Mouse (Mus musculus) forebrain, postnatal 0 days (tissue): ENCODE results near the gene Bmf. TPM values are rescaled to one million over a fixed set of nuclear protein-coding genes. Genes with fewer than 3 reads are reported as not detected.

Experiments
- ATAC-seq: fragments of 200-750 bp; cut with Nextera tagmentation; 2 replicates; pipeline ENCODE4 v1.8.0; 2017; ENCODE audit warnings: mild to moderate bottlenecking, moderate library complexity
- DNase-seq: peaks from one replicate; pipeline ENCODE4 v3.0.0-alpha.2; 2015
- H3K27ac ChIP-seq: fragments of 300-500 bp; sonication (generic); 2 replicates; pipeline ENCODE4 v1.5.1; 2014; ENCODE audit warnings: low read depth, mild to moderate bottlenecking, antibody characterized with exemption, low read length, moderate library complexity, mixed read lengths
- H3K27me3 ChIP-seq: fragments of 300-500 bp; sonication (generic); 2 replicates; pipeline ENCODE4 v1.6.1; 2014; ENCODE audit warnings: mild to moderate bottlenecking, low read length, mixed read lengths; ENCODE audit not compliant: insufficient read depth
- H3K36me3 ChIP-seq: fragments of 300-500 bp; sonication (generic); 2 replicates; pipeline ENCODE4 v1.6.1; 2014; ENCODE audit warnings: mild to moderate bottlenecking, moderate library complexity; ENCODE audit not compliant: insufficient read depth
- H3K4me1 ChIP-seq: fragments of 300-500 bp; sonication (generic); 2 replicates; pipeline ENCODE4 v1.6.1; 2014; ENCODE audit warnings: antibody characterized with exemption; ENCODE audit not compliant: insufficient read depth
- H3K4me2 ChIP-seq: fragments of 300-500 bp; sonication (generic); 2 replicates; pipeline ENCODE4 v1.6.1; 2014; ENCODE audit warnings: low read depth, mild to moderate bottlenecking, moderate library complexity
- H3K4me3 ChIP-seq: fragments of 300-500 bp; sonication (generic); 2 replicates; pipeline ENCODE4 v1.5.1; 2014; ENCODE audit warnings: low read depth, low read length, mixed read lengths
- H3K9ac ChIP-seq: fragments of 300-500 bp; sonication (generic); 2 replicates; pipeline ENCODE4 v1.6.1; 2014; ENCODE audit warnings: mild to moderate bottlenecking
- H3K9me3 ChIP-seq: fragments of 300-500 bp; sonication (generic); 2 replicates; pipeline ENCODE4 v1.6.1; 2016; ENCODE audit warnings: low read length
- CTCF ChIP-seq: sonication (generic); IDR thresholded peaks from 2 replicates; pipeline ENCODE4 v1.5.1; 2016; ENCODE audit warnings: antibody characterized with exemption, control low read depth, low read depth
- WGBS: fragments of 180-500 bp; shearing (Covaris S2); extraction: QIAGEN DNeasy Blood & Tissue Kit; methylation state at CpG from one replicate; pipeline ENCODE4 v1.1.7; 2014; 5-methylcytosine and 5-hydroxymethylcytosine counted together
- polyA plus RNA-seq: library from polyadenylated mRNA; unstranded; fragments of >200 nt; fragmentation: Nextera tagmentation; extraction: Ambion mirVana; gene quantifications from 2 replicates; pipeline ENCODE4 v1.2.1, GENCODE M21; 2015
- total RNA-seq: library from RNA; depleted of rRNA; stranded (reverse); fragments of >200 nt; gene quantifications from 2 replicates; pipeline ENCODE4 v1.2.3, GENCODE M21; 2014

Gene Bmf
- total and polyA plus RNA-seq, 2 experiments from 2014 or later: 1.3 to 6.6 TPM

- TF ChIP-seq CTCF: no peak
- no peak for ATAC-seq
- Histone ChIP-seq H3K4me3 (no peak overlapping the region), H3K27ac (no peak overlapping the region), H3K4me1 (no peaks in the 10 kb centered on the region), H3K9me3 (no peaks in the 10 kb centered on the region), H3K9ac (no peak overlapping the region), H3K27me3 (no peaks in the 10 kb centered on the region), H3K36me3 (no peaks in the 10 kb centered on the region), H3K4me2 (no peak overlapping the region)
- 83% methylated on average over 5 of the region's 5 CpGs for WGBS
- DNase-seq: no peak
Observed at GRCm38 (mm10) chr2:118497890-118498289, 51.6 kb downstream of the Bmf start.

DNA sequence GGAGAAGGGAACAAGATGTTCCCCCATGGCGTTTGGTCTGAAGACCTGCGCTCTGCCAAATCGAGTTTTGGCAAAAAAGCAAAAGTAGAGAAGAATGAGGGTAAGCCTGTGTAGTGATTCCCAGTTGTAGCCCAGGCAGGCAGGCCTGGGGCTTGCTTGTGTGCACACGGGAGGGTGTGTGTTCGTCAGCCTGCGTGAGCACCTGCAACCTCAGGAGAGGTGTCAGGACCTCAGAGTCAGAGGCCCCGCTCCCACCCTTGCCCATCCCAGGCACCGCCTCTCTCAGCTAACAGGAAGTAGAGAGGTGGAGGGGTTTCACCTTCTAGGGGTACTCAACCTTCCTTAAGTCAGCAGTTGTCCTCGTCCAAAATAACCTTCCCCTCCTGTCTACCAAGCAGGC, 54.5 kb downstream of the Bmf start:
- Histone ChIP-seq H3K36me3 (no peaks in the 10 kb centered on the region), H3K9me3 (no peaks in the 10 kb centered on the region), H3K4me3 (no peak overlapping the region), H3K4me2 (no peak overlapping the region), H3K27me3 (no peaks in the 10 kb centered on the region), H3K4me1 (no peaks in the 10 kb centered on the region), H3K27ac (no peak overlapping the region), H3K9ac (no peak overlapping the region)
- DNase-seq (no peak), ATAC-seq (no peak)
- no peak for TF ChIP-seq CTCF
- 77% methylated on average over 9 of the region's 9 CpGs for WGBS

DNA sequence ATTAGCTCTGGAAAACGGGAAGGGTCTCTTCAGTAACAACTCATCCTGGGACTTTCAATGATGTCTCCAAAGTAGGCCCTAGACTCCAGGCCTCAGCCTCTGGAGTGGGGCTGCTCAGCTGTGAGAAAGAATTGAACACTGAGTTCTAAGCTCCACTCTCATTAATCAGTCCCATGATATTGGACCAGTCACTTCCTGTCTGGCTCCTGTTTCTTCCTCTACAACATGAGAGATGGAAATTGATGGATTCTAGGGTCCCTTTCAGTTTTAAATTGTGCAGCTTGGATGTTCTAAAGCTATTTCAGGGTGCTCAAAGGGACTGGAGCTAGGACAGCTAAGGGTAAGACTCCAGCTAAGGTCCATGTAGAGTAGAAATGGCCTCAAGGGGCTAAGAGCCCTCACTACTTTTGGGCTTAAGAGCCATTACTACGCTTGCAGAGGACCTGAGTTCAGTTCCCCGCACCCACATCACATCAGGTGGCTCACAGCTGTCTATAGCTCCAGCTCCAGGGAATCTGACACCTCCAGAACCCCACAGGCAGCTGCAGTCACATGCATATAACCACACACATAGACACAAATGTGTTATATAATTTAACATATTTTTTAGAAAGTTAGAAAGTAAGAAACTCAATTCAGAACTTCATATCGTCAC, 57.6 kb downstream of the Bmf start:
- no peaks in the 10 kb centered on the region for H3K9me3 ChIP-seq
- H3K27ac ChIP-seq: no peak overlapping the region
- H3K9ac ChIP-seq: no peak overlapping the region
- no peaks in the 10 kb centered on the region for H3K27me3 ChIP-seq
- H3K4me2 ChIP-seq: no peak overlapping the region
- no peak overlapping the region for H3K4me3 ChIP-seq
- no peak for TF ChIP-seq CTCF
- WGBS: 86% methylated on average over 4 of the region's 4 CpGs
- H3K4me1 ChIP-seq: no peaks in the 10 kb centered on the region
- DNase-seq (no peak), ATAC-seq (no peak)
- H3K36me3 ChIP-seq: no peaks in the 10 kb centered on the region

GRCm38 (mm10) chr2:118491281-118491731, 58.2 kb downstream of the Bmf start:
- DNase-seq (no peak), ATAC-seq (no peak)
- H3K9ac ChIP-seq: no peak overlapping the region
- no peak overlapping the region for H3K27ac ChIP-seq
- no peaks in the 10 kb centered on the region for H3K27me3 ChIP-seq
- WGBS: 56% methylated on average over 5 of the region's 5 CpGs
- no peaks in the 10 kb centered on the region for H3K9me3 ChIP-seq
- no peak for TF ChIP-seq CTCF
- H3K4me1 ChIP-seq: no peaks in the 10 kb centered on the region
- no peaks in the 10 kb centered on the region for H3K36me3 ChIP-seq
- H3K4me2 ChIP-seq: no peak overlapping the region
- H3K4me3 ChIP-seq: no peak overlapping the region

DNA sequence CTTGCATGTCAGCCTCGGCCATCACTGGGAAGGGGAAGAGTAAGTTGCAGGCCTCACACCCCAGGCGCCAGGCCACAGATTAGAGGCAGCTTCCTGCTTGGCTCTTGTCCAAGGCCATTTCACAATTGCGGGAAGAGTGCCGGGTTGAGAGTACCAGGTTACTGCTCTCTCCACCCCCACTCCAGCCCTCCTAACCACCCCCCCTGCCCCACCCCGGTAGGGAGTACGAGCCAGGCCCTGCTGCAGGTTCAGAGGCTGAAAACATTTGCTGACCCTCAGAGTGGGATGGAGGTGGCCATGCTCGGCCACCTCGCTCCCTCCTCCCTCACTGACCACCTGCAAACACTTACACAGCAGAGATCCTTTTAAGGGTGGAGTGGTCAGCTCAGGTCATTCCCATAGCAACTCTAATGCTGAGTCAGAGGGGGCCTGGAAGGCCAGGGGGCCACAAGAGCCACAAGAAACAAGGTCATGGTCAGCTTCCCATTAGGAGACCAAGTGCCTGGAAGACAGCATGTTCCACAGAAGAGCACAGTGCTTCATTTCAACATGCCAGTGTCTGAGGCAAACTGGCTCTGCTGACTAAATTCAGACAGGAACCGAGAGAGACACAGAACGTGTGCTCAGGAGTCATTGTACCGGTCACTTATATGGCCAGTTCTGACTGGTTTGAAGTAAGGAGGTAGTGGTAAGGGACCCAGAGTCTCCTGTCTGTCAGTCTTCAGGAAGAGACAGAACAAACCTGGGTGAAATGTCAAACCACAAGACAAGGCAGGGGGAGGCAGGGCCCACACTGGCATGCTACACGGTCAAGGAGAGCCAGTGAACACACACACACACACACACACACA, 59.0 kb downstream of the Bmf start:
- no peaks in the 10 kb centered on the region for H3K4me1 ChIP-seq
- DNase-seq (no peak), ATAC-seq (no peak)
- H3K27ac ChIP-seq: no peak overlapping the region
- TF ChIP-seq CTCF: no peak
- no peak overlapping the region for H3K9ac ChIP-seq
- H3K36me3 ChIP-seq: no peaks in the 10 kb centered on the region
- WGBS: 46% methylated on average over 12 of the region's 12 CpGs
- no peak overlapping the region for H3K4me2 ChIP-seq
- no peaks in the 10 kb centered on the region for H3K9me3 ChIP-seq
- H3K27me3 ChIP-seq: no peaks in the 10 kb centered on the region
- H3K4me3 ChIP-seq: no peak overlapping the region

GRCm38 (mm10) chr2:118487806-118488205, 61.7 kb downstream of the Bmf start:
- no peak overlapping the region for H3K4me2 ChIP-seq
- DNase-seq (no peak), ATAC-seq (no peak)
- no peaks in the 10 kb centered on the region for H3K4me1 ChIP-seq
- H3K9ac ChIP-seq: no peak overlapping the region
- no peaks in the 10 kb centered on the region for H3K9me3 ChIP-seq
- no peak overlapping the region for H3K4me3 ChIP-seq
- H3K36me3 ChIP-seq: no peaks in the 10 kb centered on the region
- peak; percentile 34; the same call in 1 of the 2 replicates for TF ChIP-seq CTCF
- WGBS: 68% methylated on average over 3 of the region's 3 CpGs
- H3K27ac ChIP-seq: no peak overlapping the region
- H3K27me3 ChIP-seq: no peaks in the 10 kb centered on the region

GRCm38 (mm10) chr2:118486933-118487332, 62.6 kb downstream of the Bmf start:
- peak; percentile 43 for DNase-seq

More at GRCm38 (mm10) chr2:118486933-118487332, 62.6 kb downstream of the Bmf start:
- Histone ChIP-seq H3K4me3 (no peak overlapping the region), H3K36me3 (no peaks in the 10 kb centered on the region), H3K27ac (no peak overlapping the region), H3K4me2 (no peak overlapping the region), H3K4me1 (no peaks in the 10 kb centered on the region), H3K9ac (no peak overlapping the region), H3K9me3 (no peaks in the 10 kb centered on the region), H3K27me3 (no peaks in the 10 kb centered on the region)
- peak; percentile 47 for ATAC-seq
- TF ChIP-seq CTCF: peak; percentile 91
- WGBS: 12% methylated on average over 12 of the region's 12 CpGs
